Mouse (Mus musculus): ENCODE data around the gene Gpr88. TPM values are rescaled to one million over a fixed set of nuclear protein-coding genes. Genes with fewer than 3 reads are reported as not detected.

The Gpr88 gene
- polyA plus RNA-seq, 1 experiment = not detected

DNA sequence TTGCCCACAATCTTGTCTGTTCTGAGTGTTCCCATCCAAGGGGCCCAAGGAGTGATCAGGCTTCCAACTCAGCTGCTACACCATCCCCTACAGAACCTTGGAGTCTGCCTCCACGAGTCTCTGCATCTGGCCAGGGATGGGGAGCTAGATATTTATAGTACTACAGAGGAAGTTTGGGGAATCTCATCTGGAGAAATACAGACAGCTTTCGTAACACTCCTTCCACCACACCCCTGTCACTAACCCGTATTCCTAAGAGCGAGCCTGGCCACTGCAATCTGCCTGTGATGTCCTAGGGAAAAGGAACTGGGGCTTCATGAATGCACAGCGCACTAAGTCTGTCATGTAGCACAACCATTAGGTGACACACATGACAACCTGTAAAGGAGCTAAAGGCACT is 41.7 kb downstream of the Gpr88 start:
- Histone ChIP-seq H3K4me1 (ENCODE audit: control insufficient read depth) (no peaks in the 10 kb centered on the region), H3K27me3 (ENCODE audit: control insufficient read depth) (no peaks in the 10 kb centered on the region), H3K4me3 (replicated peaks) (no peak overlapping the region), H3K9me3 (ENCODE audit: control insufficient read depth, low read length) (no peaks in the 10 kb centered on the region), H3K36me3 (ENCODE audit: control insufficient read depth) (no peaks in the 10 kb centered on the region)
- TF ChIP-seq GATA1 (IDR thresholded peaks at IDR 0.05; ENCODE audit: low read length) (no peak), TAL1 (IDR thresholded peaks at IDR 0.05; ENCODE audit: low read length) (no peak)

DNA sequence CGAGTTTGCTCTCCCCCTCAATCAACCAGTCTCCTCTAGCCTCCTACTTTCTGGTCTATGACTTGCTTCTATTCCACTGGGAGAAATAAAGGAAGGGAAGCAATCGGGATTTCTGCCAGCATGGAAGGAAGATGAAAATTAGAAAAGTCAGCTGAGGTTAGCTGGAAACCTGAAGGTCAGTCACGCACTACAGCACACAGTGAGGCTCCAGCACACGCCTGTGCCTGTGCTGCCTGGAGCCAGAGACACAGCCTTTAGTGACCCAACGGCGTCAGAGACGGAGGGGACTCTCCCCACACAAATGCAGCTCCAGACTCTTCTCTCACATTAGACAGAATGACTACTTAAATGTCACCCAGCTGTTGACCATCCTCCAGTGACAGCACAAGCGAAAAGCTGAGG is 42.6 kb downstream of the Gpr88 start:
- TF ChIP-seq TAL1 (IDR thresholded peaks at IDR 0.05; ENCODE audit: low read length) (no peak), GATA1 (IDR thresholded peaks at IDR 0.05; ENCODE audit: low read length) (no peak)
- no peaks in the 10 kb centered on the region for H3K9me3 ChIP-seq (ENCODE audit: control insufficient read depth, low read length)

DNA sequence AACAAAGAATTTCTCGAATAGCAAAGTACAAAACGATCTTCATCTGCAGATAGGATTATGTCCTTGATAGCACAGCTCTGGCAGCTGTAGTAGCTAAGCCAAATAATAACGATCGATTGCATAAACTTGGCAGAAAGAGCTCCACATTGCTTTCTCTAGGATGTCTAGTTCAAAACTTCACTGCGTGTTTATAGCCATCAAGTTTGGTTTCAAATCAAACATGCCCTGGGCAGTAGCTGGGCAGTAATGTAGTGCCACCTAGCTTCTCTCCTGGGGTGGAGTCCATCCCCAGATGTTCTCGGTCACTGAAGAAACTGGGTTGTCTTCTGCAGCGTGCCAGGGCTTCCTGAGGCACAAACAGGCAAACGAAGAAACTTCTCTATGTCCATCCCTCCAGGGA is 44.1 kb downstream of the Gpr88 start:
- H3K4me3 ChIP-seq (replicated peaks) = no peak overlapping the region
- TF ChIP-seq GATA1 (IDR thresholded peaks at IDR 0.05; ENCODE audit: low read length) = no peak
- no peak for TF ChIP-seq TAL1 (IDR thresholded peaks at IDR 0.05; ENCODE audit: low read length)
- no peaks in the 10 kb centered on the region for H3K27me3 ChIP-seq (ENCODE audit: control insufficient read depth)
- no peaks in the 10 kb centered on the region for H3K36me3 ChIP-seq (ENCODE audit: control insufficient read depth)
- no peaks in the 10 kb centered on the region for H3K4me1 ChIP-seq (ENCODE audit: control insufficient read depth)
- H3K9me3 ChIP-seq (ENCODE audit: control insufficient read depth, low read length) = no peaks in the 10 kb centered on the region

More for the DNA sequence above, 42.6 kb downstream of the Gpr88 start:
- no peak overlapping the region for H3K4me3 ChIP-seq (replicated peaks)
- no peaks in the 10 kb centered on the region for H3K4me1 ChIP-seq (ENCODE audit: control insufficient read depth)
- H3K36me3 ChIP-seq (ENCODE audit: control insufficient read depth) = no peaks in the 10 kb centered on the region
- H3K27me3 ChIP-seq (ENCODE audit: control insufficient read depth) = no peaks in the 10 kb centered on the region

DNA sequence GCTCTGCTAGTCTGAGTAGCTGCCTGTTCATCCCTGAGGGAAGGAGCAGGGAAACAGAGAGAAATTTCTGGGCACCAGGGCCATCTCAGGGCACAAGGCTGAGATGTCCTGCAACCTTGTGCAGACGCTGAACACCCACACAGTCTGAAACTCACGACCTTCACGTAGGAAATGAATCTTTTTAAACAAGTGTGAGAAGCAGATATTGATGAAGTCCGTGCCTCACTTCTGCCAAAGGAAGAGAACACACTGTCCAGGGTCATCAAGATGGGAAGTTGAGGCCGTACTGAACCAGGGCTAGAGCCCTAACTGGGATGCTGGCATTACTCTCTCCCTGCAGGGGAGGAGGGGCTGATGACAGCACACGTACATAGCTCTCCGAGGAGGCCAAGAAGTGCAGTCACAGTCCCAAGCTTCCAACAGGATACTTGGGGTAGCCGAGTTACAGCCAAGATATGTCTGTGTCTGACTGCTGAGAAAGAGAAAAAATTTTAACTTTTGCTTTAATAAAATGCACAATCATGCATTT is 46.9 kb downstream of the Gpr88 start:
- Histone ChIP-seq H3K9me3 (ENCODE audit: control insufficient read depth, low read length) (no peaks in the 10 kb centered on the region), H3K4me3 (replicated peaks) (no peak overlapping the region), H3K36me3 (ENCODE audit: control insufficient read depth) (no peaks in the 10 kb centered on the region), H3K27me3 (ENCODE audit: control insufficient read depth) (no peaks in the 10 kb centered on the region), H3K4me1 (ENCODE audit: control insufficient read depth) (no peaks in the 10 kb centered on the region)
- TF ChIP-seq GATA1 (IDR thresholded peaks at IDR 0.05; ENCODE audit: low read length) = no peak
- TF ChIP-seq TAL1 (IDR thresholded peaks at IDR 0.05; ENCODE audit: low read length) = no peak

DNA sequence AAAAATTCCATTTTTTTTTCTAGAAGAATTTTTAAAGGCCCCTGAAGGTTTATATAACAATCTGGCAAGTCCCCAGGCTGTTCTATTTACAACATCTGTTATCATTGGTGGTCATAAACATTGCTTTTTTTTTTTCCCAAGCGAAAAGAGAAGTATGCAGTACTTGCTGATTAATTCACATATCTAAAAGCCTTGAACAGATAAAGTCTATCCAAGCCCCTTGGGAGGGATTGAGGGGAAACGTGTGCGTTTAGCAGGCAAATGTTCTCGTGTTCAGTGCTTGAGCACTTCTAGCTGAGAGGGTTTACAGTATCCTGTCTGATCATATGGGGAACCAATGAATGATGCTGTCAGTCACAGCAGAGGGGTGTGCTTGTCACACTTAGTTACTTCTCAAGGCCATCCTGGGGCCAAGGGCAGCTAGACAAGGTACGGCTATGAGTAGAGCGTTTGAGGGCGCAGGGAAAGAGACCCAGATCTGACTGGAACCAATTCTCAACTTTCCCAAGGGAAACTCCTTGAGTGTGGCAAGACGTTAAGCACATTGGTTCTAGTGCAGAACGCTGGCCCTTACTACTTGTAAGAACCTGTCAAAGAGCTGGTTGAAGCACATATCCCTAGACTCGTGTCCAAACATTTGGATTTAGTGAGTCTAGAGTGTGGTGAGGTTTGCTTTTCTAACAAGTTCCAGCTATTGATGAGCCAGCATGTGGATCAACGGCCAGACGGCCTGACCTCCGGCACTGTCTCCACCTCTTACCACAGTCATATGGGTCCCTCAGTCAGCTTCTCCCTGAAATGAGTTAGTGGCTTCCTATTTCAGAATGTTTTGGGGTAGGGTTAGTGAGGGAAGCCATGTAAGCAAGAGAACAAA is 47.7 kb downstream of the Gpr88 start:
- Histone ChIP-seq H3K27me3 (ENCODE audit: control insufficient read depth) (no peaks in the 10 kb centered on the region), H3K9me3 (ENCODE audit: control insufficient read depth, low read length) (no peaks in the 10 kb centered on the region), H3K4me3 (replicated peaks) (no peak overlapping the region), H3K36me3 (ENCODE audit: control insufficient read depth) (no peaks in the 10 kb centered on the region), H3K4me1 (ENCODE audit: control insufficient read depth) (no peaks in the 10 kb centered on the region)
- no peak for TF ChIP-seq TAL1 (IDR thresholded peaks at IDR 0.05; ENCODE audit: low read length)
- TF ChIP-seq GATA1 (IDR thresholded peaks at IDR 0.05; ENCODE audit: low read length) = no peak

DNA sequence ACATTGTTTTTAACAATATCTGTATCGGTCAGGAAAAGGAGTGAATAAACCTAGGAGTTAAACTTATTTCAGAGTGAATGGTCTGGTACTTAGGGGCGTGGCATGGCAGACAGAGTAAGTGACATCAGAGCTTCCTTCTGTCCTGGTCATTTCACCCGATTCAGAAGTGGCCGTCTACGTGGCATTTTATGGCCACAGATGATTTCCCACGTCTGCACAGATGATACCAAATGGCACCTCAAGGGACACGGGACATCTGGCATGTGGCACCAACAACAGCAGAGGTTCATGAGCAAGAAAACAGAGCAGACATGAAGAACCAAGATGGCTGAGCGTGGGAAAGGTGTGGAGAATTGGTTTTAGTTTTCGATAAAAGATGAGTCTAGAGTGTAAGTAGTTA is 48.7 kb downstream of the Gpr88 start:
- Histone ChIP-seq H3K9me3 (ENCODE audit: control insufficient read depth, low read length) (no peaks in the 10 kb centered on the region), H3K4me1 (ENCODE audit: control insufficient read depth) (no peaks in the 10 kb centered on the region), H3K4me3 (replicated peaks) (no peak overlapping the region), H3K27me3 (ENCODE audit: control insufficient read depth) (no peaks in the 10 kb centered on the region), H3K36me3 (ENCODE audit: control insufficient read depth) (no peaks in the 10 kb centered on the region)
- TF ChIP-seq TAL1 (IDR thresholded peaks at IDR 0.05; ENCODE audit: low read length) (no peak), GATA1 (IDR thresholded peaks at IDR 0.05; ENCODE audit: low read length) (no peak)

DNA sequence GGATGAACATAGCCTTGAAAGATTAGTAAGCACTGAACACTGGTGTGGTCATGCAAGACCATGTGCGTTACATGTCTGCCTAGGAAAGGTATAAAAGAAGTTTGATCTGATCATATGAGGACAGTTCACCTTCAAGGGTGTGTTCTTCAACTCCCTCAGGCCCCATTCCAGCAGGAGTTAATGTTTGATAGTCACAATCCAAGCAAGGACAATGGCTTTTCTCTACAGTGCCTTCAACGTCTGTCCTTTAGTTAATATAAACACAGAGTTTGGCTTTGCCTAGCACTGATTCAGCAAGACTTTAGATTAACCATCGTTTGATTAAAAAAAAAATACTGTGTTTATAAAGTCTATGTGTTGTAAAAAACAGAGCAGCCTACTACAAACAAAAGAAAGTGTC is 49.4 kb downstream of the Gpr88 start:
- Histone ChIP-seq H3K36me3 (ENCODE audit: control insufficient read depth) (no peaks in the 10 kb centered on the region), H3K9me3 (ENCODE audit: control insufficient read depth, low read length) (no peaks in the 10 kb centered on the region), H3K4me3 (replicated peaks) (no peak overlapping the region), H3K27me3 (ENCODE audit: control insufficient read depth) (no peaks in the 10 kb centered on the region), H3K4me1 (ENCODE audit: control insufficient read depth) (no peaks in the 10 kb centered on the region)
- no peak for TF ChIP-seq GATA1 (IDR thresholded peaks at IDR 0.05; ENCODE audit: low read length)
- TF ChIP-seq TAL1 (IDR thresholded peaks at IDR 0.05; ENCODE audit: low read length) = no peak

DNA sequence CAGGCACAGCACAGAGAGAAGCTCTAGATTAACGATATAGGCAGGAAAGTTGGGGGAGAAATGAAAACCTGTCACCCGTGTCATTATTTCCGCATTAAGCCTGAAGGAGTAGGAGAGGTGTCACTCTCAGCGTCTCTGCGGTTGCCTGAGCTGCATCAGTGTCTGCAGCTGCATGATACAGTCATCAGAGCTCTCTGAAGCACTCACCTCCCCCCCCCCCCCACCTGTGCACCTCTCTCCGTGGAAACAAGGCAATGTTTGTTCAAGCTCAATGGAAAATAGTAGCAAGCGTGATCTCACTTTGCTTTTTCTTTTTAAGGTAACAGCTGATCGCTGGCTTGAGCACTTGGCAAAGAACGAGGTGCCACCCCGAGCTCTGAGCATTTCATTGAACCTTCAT is 53.2 kb downstream of the Gpr88 start:
- TF ChIP-seq TAL1 (IDR thresholded peaks at IDR 0.05; ENCODE audit: low read length) (no peak), GATA1 (IDR thresholded peaks at IDR 0.05; ENCODE audit: low read length) (no peak)

More for the DNA sequence above, 53.2 kb downstream of the Gpr88 start:
- no peaks in the 10 kb centered on the region for H3K4me1 ChIP-seq (ENCODE audit: control insufficient read depth)
- no peak overlapping the region for H3K4me3 ChIP-seq (replicated peaks)
- H3K9me3 ChIP-seq (ENCODE audit: control insufficient read depth, low read length) = no peaks in the 10 kb centered on the region
- no peaks in the 10 kb centered on the region for H3K36me3 ChIP-seq (ENCODE audit: control insufficient read depth)
- no peaks in the 10 kb centered on the region for H3K27me3 ChIP-seq (ENCODE audit: control insufficient read depth)

Other genes starting within 250 kb of the Gpr88 start
- gene Slc30a7, start 246.1 kb downstream of the Gpr88 start, polyA plus RNA-seq (2012) = 0.02 and 0.05 TPM in 2 replicates
- gene Extl2, start 246.0 kb downstream of the Gpr88 start, polyA plus RNA-seq (2012) = not detected in 2 replicates
- gene Vcam1, start 123.8 kb downstream of the Gpr88 start, polyA plus RNA-seq (2012) = 0.02 and 0.16 TPM in 2 replicates
- 0.10 and 0.25 TPM in 2 replicates for gene Cdc14a, start 170.5 kb upstream of the Gpr88 start, polyA plus RNA-seq (2012)